In the genomic region with DNA sequence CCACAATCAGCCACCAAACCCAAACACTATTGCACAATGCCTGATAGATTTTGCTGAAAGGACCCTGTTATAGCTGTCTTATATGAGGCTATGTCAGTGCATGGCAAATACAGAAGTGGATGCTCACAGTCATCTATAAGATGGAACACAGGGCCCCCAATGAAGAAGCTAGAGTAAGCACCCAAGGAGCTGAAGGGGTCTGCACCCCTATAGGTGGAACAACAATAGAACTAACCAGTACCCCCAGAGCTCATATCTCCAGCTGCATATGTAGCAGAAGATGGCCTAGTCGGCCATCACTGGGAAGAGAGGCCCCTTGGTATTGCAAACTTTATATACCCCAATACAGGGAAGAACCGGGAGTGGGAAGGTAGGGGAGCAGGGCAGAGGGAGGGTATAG, we compare ENCODE assay signal across 8 mouse cellular contexts. TPM values are rescaled to one million over a fixed set of nuclear protein-coding genes. Genes with fewer than 3 reads are reported as not detected.
A peak's percentile ranks its signal among the peaks of the same experiment; 100 is the strongest.
DNase-seq lines count a peak whose midpoint lies in the region; ATAC-seq and TF ChIP-seq lines count a peak whose summit lies in the region.
"Not testable (repeated sequence)": the region's sequence is repeated elsewhere in the genome, so short reads cannot be mapped to it uniquely, and the experiment has no call there.
"Had no signal": no experiment of that assay in that cellular context is flagged by ENCODE, and none has a peak within 500 bp of the region (broad histone marks: within the 10 kb centered on the region; RNA-seq: fewer than 3 reads in every experiment).

No protein-coding gene starts in this region.

- H3K36me3 ChIP-seq in forebrain, embryonic 12.5 days (replicated peaks); heart, embryonic 13.5 days; limb, embryonic 10.5 days; midbrain, embryonic 16.5 days (ENCODE audit: control insufficient read depth, insufficient read depth, low read length): not testable (repeated sequence)

- not testable (repeated sequence) for TF ChIP-seq CTCF in lung, adult 2 months (IDR thresholded peaks at IDR 0.05; ENCODE audit: insufficient read depth, low read length)

- not testable (repeated sequence) for H3K9me3 ChIP-seq in forebrain, embryonic 12.5 days; heart, embryonic 13.5 days; limb, embryonic 10.5 days (replicated peaks); midbrain, embryonic 16.5 days (replicated peaks; ENCODE audit: control insufficient read depth, low read length, poor library complexity, severe bottlenecking)

- ATAC-seq in forebrain, embryonic 12.5 days (ENCODE audit: low FRiP score), result 0 out of 2 replicates have a peak, but pooled peaks have one; percentile 2
- not testable (repeated sequence) for ATAC-seq in heart, embryonic 13.5 days (ENCODE audit: extremely low read depth, insufficient number of reproducible peaks, low FRiP score, low TSS enrichment)
- peak; percentile 29 for ATAC-seq in midbrain, embryonic 16.5 days

- peak overlapping the region; percentile 58 for H3K4me2 ChIP-seq in forebrain, embryonic 12.5 days
- H3K4me2 ChIP-seq in heart, embryonic 13.5 days, result peak overlapping the region; percentile 78
- peak overlapping the region; percentile 55 for H3K4me2 ChIP-seq in midbrain, embryonic 16.5 days (ENCODE audit: low read length)

- H3K4me1 ChIP-seq in forebrain, embryonic 12.5 days; heart, embryonic 13.5 days; limb, embryonic 10.5 days; lung, adult 2 months (ENCODE audit: control insufficient read depth, insufficient read depth, low read length); midbrain, embryonic 16.5 days (ENCODE audit: control insufficient read depth, insufficient read depth, low read length): not testable (repeated sequence)

- WGBS in forebrain, embryonic 12.5 days, result 8% methylated on average over 2 of the region's 2 CpGs
- WGBS in heart, embryonic 13.5 days, result 2% methylated on average over 2 of the region's 2 CpGs
- 10% methylated on average over 2 of the region's 2 CpGs for WGBS in limb, embryonic 10.5 days
- 0% methylated on average over 2 of the region's 2 CpGs for WGBS in lung, adult 2 months
- 2% methylated on average over 2 of the region's 2 CpGs for WGBS in midbrain, embryonic 16.5 days

- H3K9ac ChIP-seq in forebrain, embryonic 12.5 days, result peak overlapping the region; percentile 44; the same call in 1 of the 2 replicates
- H3K9ac ChIP-seq in heart, embryonic 13.5 days, result peak overlapping the region; percentile 80
- peak overlapping the region; percentile 53; the same call in 1 of the 2 replicates for H3K9ac ChIP-seq in midbrain, embryonic 16.5 days (ENCODE audit: low read depth, low read length)

- DNase-seq in cerebellum, adult 9-10 months, result peak; percentile 67
- peak; percentile 13 for DNase-seq in induced T-regulatory cell, adult 2 months (ENCODE audit: low read depth)
- DNase-seq in limb, embryonic 10.5 days (ENCODE audit: low spot score); lung, adult 2 months: not testable (repeated sequence)

- H3K4me3 ChIP-seq in forebrain, embryonic 12.5 days (replicated peaks), result peak overlapping the region; percentile 62
- peak overlapping the region; percentile 90 for H3K4me3 ChIP-seq in heart, embryonic 13.5 days
- H3K4me3 ChIP-seq in limb, embryonic 10.5 days, result peak overlapping the region; percentile 75
- peak overlapping the region; percentile 18 for H3K4me3 ChIP-seq in lung, adult 2 months (replicated peaks; ENCODE audit: extremely low read depth, low read depth, low read length)
- H3K4me3 ChIP-seq in midbrain, embryonic 16.5 days (ENCODE audit: low read depth, low read length), result peak overlapping the region; percentile 71

- H3K27ac ChIP-seq in forebrain, embryonic 12.5 days; heart, embryonic 13.5 days (replicated peaks); limb, embryonic 10.5 days; midbrain, embryonic 16.5 days (ENCODE audit: low read length): not testable (repeated sequence)

- TF ChIP-seq POLR2A in lung, adult 2 months (IDR thresholded peaks at IDR 0.05; ENCODE audit: borderline replicate concordance, extremely low read depth, low read depth, low read length), result not testable (repeated sequence)

- not testable (repeated sequence) for H3K27me3 ChIP-seq in forebrain, embryonic 12.5 days; heart, embryonic 13.5 days (replicated peaks); limb, embryonic 10.5 days (ENCODE audit: low read depth, poor library complexity, severe bottlenecking); midbrain, embryonic 16.5 days (ENCODE audit: control insufficient read depth, insufficient read depth, low read depth, low read length)

RNA-seq across cellular contexts. Expression of gene Pum2, which starts 33.7 kb away (rescaled TPM):
- polyA plus RNA-seq in forebrain, embryonic 12.5 days (2016; fragmentation: Nextera tagmentation; extraction: Ambion mirVana), result 94.6 and 97.9 TPM in 2 replicates
- polyA plus RNA-seq in heart, embryonic 13.5 days (2015; fragmentation: Nextera tagmentation; extraction: Ambion mirVana), result 24.0 and 25.3 TPM in 2 replicates
- 58.4 and 65.6 TPM in 2 replicates for polyA plus RNA-seq in limb, embryonic 10.5 days (2016; fragmentation: Nextera tagmentation; extraction: Ambion mirVana)
- polyA plus RNA-seq in lung, adult 2 months (2012; rRNA removed), result 48.9 and 59.1 TPM in 2 replicates
- polyA plus RNA-seq in midbrain, embryonic 16.5 days (2015; fragmentation: Nextera tagmentation; extraction: Ambion mirVana), result 48.9 and 55.1 TPM in 2 replicates

RNA-seq across cellular contexts. Expression of gene Slc7a15, which starts 41.3 kb away (rescaled TPM):
- polyA plus RNA-seq in forebrain, embryonic 12.5 days (2016; fragmentation: Nextera tagmentation; extraction: Ambion mirVana), result not detected in 2 replicates
- not detected in 2 replicates for polyA plus RNA-seq in heart, embryonic 13.5 days (2015; fragmentation: Nextera tagmentation; extraction: Ambion mirVana)
- polyA plus RNA-seq in limb, embryonic 10.5 days (2016; fragmentation: Nextera tagmentation; extraction: Ambion mirVana), result not detected in 2 replicates
- polyA plus RNA-seq in lung, adult 2 months (2012; rRNA removed), result not detected in 2 replicates
- polyA plus RNA-seq in midbrain, embryonic 16.5 days (2015; fragmentation: Nextera tagmentation; extraction: Ambion mirVana), result not detected in 2 replicates
- polyA plus RNA-seq: frontal cortex, adult 2 months had no signal

Comparison
In these comparisons a context has a peak if more than half of its experiments do, and no peak if none do; other contexts are left out.
1. H3K4me3 ChIP-seq: peak in every context shown above with its lines; median percentile 90 in heart, embryonic 13.5 days; 75 in limb, embryonic 10.5 days; 71 in midbrain, embryonic 16.5 days; 62 in forebrain, embryonic 12.5 days; 18 in lung, adult 2 months.